Mouse (Mus musculus): ENCODE measurements around the gene Asb9. TPM values are rescaled to one million over a fixed set of nuclear protein-coding genes. Genes with fewer than 3 reads are reported as not detected.

Asb9 gene
- not detected in 2 replicates for polyA plus RNA-seq (2012; ENCODE audit: low replicate concordance)

GRCm38 (mm10) chrX:164505709-164506498, at the start of gene Asb9:
Gene Asb9 (plus strand): TSS chrX:164506327.

Other genes starting within 250 kb of the Asb9 start
- gene Bmx, start 248.1 kb upstream of the Asb9 start, polyA plus RNA-seq (2012; ENCODE audit: low replicate concordance): not detected in 2 replicates
- 4.5 TPM in 1 of 2 replicates, not detected in the other for gene Pir, start 237.0 kb upstream of the Asb9 start, polyA plus RNA-seq (2012; ENCODE audit: low replicate concordance)
- gene Vegfd, start 132.9 kb upstream of the Asb9 start, polyA plus RNA-seq (2012; ENCODE audit: low replicate concordance): not detected in 2 replicates
- gene Piga, start 86.5 kb upstream of the Asb9 start, polyA plus RNA-seq (2012; ENCODE audit: low replicate concordance): 0.90 and 2.1 TPM in 2 replicates
- not detected in 2 replicates for gene Asb11, start 69.3 kb upstream of the Asb9 start, polyA plus RNA-seq (2012; ENCODE audit: low replicate concordance)